Mouse (Mus musculus): ENCODE measurements around the gene Cdk2. TPM values are rescaled to one million over a fixed set of nuclear protein-coding genes. Genes with fewer than 3 reads are reported as not detected.
"Not testable (repeated sequence)": the region's sequence is repeated elsewhere in the genome, so short reads cannot be mapped to it uniquely, and the experiment has no call there.

Gene Cdk2
- polyA plus RNA-seq, 2 experiments: 106 to 132 TPM

DNA sequence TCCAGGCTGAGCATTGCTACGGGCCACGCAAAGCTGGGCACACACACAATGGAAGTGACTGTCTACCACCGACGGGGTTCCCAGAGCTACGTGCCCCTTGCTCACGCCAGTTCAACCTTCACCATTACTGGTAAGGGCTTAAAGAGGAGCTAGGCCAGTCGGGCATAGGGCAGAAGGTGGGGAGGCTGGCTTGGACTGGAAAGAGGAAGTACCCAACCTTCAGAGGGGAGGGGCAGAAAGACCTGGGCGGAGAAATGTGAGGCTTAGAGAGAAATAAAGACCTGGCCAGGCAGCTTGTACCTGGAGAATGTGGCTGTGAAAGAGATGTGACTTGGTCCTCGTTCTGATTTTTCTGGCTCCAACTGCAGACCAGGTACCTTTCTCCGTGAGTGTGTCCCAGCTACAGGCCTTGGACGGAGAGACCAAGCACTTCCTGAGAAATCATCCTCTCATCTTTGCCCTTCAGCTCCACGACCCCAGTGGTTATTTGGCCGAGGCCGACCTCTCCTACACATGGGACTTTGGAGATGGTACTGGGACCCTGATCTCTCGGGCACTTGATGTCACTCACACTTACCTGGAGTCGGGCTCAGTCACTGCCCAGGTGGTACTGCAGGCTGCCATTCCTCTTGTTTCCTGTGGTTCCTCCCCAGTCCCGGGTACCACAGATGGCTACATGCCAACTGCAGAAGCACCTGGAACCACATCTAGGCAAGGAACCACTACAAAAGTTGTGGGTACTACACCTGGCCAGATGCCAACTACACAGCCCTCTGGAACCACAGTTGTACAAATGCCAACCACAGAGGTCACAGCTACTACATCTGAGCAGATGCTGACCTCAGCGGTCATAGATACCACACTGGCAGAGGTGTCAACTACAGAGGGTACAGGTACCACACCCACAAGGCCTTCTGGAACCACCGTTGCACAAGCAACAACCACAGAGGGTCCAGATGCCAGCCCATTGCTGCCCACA lies 11.0 kb upstream of the Cdk2 start:
- no peak for DNase-seq (ENCODE audit: low spot score)

DNA sequence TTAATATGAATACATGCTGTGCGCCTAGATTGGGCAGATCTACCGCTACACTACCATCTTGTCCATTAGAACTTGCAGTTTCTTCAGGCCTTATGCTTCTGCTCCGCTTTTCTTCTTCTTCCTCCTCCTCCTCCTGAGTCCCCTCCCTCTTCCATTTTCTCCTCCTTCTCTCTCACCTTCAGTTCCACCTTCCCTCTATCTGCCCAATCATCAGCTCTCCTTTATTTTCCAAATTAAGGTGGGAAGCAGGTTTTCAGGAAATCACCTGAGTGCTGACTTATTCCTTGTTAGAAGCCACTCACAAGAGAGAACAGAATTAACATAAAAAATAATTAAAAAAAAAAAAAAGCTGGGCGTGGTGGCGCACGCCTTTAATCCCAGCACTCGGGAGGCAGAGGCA lies 6.5 kb upstream of the Cdk2 start:
- 93% methylated on average over 7 of the region's 7 CpGs for WGBS

More for the DNA sequence above, 11.0 kb upstream of the Cdk2 start:
- no peaks in the 10 kb centered on the region for H3K9me3 ChIP-seq (ENCODE audit: control insufficient read depth, low read length)
- no peak overlapping the region for H3K9ac ChIP-seq (ENCODE audit: low read depth, low read length, severe bottlenecking)
- no peaks in the 10 kb centered on the region for H3K4me1 ChIP-seq (ENCODE audit: control insufficient read depth, insufficient read depth, low read length)
- 89% methylated on average over 19 of the region's 19 CpGs for WGBS
- no peak for ATAC-seq (ENCODE audit: low FRiP score, low read depth)
- no peak overlapping the region for H3K27ac ChIP-seq (replicated peaks; ENCODE audit: low read depth, low read length)
- no peaks in the 10 kb centered on the region for H3K36me3 ChIP-seq (ENCODE audit: control insufficient read depth, insufficient read depth, low read length)
- no peaks in the 10 kb centered on the region for H3K27me3 ChIP-seq (ENCODE audit: control insufficient read depth, insufficient read depth, low read length)
- no peak for TF ChIP-seq POLR2A (IDR thresholded peaks at IDR 0.05; ENCODE audit: borderline replicate concordance, extremely low read depth, insufficient read depth, insufficient read length)
- H3K4me3 ChIP-seq (replicated peaks; ENCODE audit: low read length): no peak overlapping the region
- H3K4me2 ChIP-seq (replicated peaks; ENCODE audit: low read depth, low read length, severe bottlenecking): no peak overlapping the region

GRCm38 (mm10) chr10:128705317-128705693 lies 474 bp upstream of the Cdk2 start:
- Histone ChIP-seq H3K4me2 (replicated peaks; ENCODE audit: low read depth, low read length, severe bottlenecking) (peak overlapping the region; percentile 63), H3K27me3 (ENCODE audit: control insufficient read depth, insufficient read depth, low read length) (no peaks in the 10 kb centered on the region), H3K4me3 (replicated peaks; ENCODE audit: low read length) (peak overlapping the region; percentile 66), H3K27ac (replicated peaks; ENCODE audit: low read depth, low read length) (peak overlapping the region; percentile 77), H3K9me3 (ENCODE audit: control insufficient read depth, low read length) (no peaks in the 10 kb centered on the region), H3K4me1 (ENCODE audit: control insufficient read depth, insufficient read depth, low read length) (peaks cover 7% of the 10 kb centered on the region), H3K36me3 (ENCODE audit: control insufficient read depth, insufficient read depth, low read length) (peaks cover 31% of the 10 kb centered on the region), H3K9ac (ENCODE audit: low read depth, low read length, severe bottlenecking) (peak overlapping the region; percentile 31; the same call in 1 of the 2 replicates)
- no peak for TF ChIP-seq POLR2A (IDR thresholded peaks at IDR 0.05; ENCODE audit: borderline replicate concordance, extremely low read depth, insufficient read depth, insufficient read length)
- 14% methylated on average over 11 of the region's 11 CpGs for WGBS
- no peak for DNase-seq (ENCODE audit: low spot score)
- ATAC-seq (ENCODE audit: low FRiP score, low read depth): peak; percentile 18

More for the DNA sequence above, 6.5 kb upstream of the Cdk2 start:
- not testable (repeated sequence) for H3K27ac ChIP-seq (replicated peaks; ENCODE audit: low read depth, low read length); H3K27me3 ChIP-seq (ENCODE audit: control insufficient read depth, insufficient read depth, low read length); DNase-seq (ENCODE audit: low spot score); H3K36me3 ChIP-seq (ENCODE audit: control insufficient read depth, insufficient read depth, low read length); H3K4me1 ChIP-seq (ENCODE audit: control insufficient read depth, insufficient read depth, low read length); H3K4me3 ChIP-seq (replicated peaks; ENCODE audit: low read length); H3K9me3 ChIP-seq (ENCODE audit: control insufficient read depth, low read length); H3K9ac ChIP-seq (ENCODE audit: low read depth, low read length, severe bottlenecking); ATAC-seq (ENCODE audit: low FRiP score, low read depth); H3K4me2 ChIP-seq (replicated peaks; ENCODE audit: low read depth, low read length, severe bottlenecking)

DNA sequence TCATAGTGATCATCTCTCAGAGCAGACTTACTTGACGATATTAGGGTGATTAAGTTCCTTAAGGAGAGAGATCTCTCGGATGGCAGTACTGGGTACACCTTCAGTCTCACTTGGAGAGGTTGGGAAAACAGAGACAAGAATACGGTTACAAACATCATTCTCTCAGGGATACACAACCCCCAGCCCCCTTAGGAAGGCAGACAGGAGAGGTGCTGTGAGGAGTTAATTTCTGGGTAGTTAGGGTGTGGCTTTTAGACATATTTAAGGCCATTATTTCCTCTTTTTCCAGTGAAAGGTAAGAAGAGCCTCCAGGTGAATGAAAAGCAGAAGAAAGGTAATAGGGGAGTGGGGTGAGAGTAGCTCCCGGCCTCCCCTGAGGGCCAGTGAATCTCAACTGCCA lies 936 bp downstream of the Cdk2 start, which contains the start of gene Pmel:
TSS of gene Pmel (plus strand) at position 301 of the 400 bp plus-strand sequence.
- no peak for DNase-seq (ENCODE audit: low spot score)
- 12% methylated on average over 4 of the region's 4 CpGs for WGBS
- no peaks in the 10 kb centered on the region for H3K9me3 ChIP-seq (ENCODE audit: control insufficient read depth, low read length)
- H3K9ac ChIP-seq (ENCODE audit: low read depth, low read length, severe bottlenecking): peak within 1 kb of the TSS; percentile 70
- no peak for TF ChIP-seq POLR2A (IDR thresholded peaks at IDR 0.05; ENCODE audit: borderline replicate concordance, extremely low read depth, insufficient read depth, insufficient read length)
- peak within 1 kb of the TSS; percentile 93 for H3K27ac ChIP-seq (replicated peaks; ENCODE audit: low read depth, low read length)
- peaks cover 44% of the 10 kb centered on the region for H3K36me3 ChIP-seq (ENCODE audit: control insufficient read depth, insufficient read depth, low read length)
- peak within 1 kb of the TSS; percentile 66 for H3K4me3 ChIP-seq (replicated peaks; ENCODE audit: low read length)
- peak within 1 kb of the TSS; percentile 63 for H3K4me2 ChIP-seq (replicated peaks; ENCODE audit: low read depth, low read length, severe bottlenecking)
- H3K4me1 ChIP-seq (ENCODE audit: control insufficient read depth, insufficient read depth, low read length): peaks cover 7% of the 10 kb centered on the region
- no peak for ATAC-seq (ENCODE audit: low FRiP score, low read depth)
- no peaks in the 10 kb centered on the region for H3K27me3 ChIP-seq (ENCODE audit: control insufficient read depth, insufficient read depth, low read length)

- 84% methylated on average over 6 of the region's 6 CpGs for WGBS
- Histone ChIP-seq H3K9ac (ENCODE audit: low read depth, low read length, severe bottlenecking) (no peak overlapping the region), H3K4me3 (replicated peaks; ENCODE audit: low read length) (no peak overlapping the region), H3K4me2 (replicated peaks; ENCODE audit: low read depth, low read length, severe bottlenecking) (no peak overlapping the region), H3K27ac (replicated peaks; ENCODE audit: low read depth, low read length) (no peak overlapping the region), H3K4me1 (ENCODE audit: control insufficient read depth, insufficient read depth, low read length) (peaks cover 7% of the 10 kb centered on the region), H3K9me3 (ENCODE audit: control insufficient read depth, low read length) (no peaks in the 10 kb centered on the region), H3K27me3 (ENCODE audit: control insufficient read depth, insufficient read depth, low read length) (no peaks in the 10 kb centered on the region), H3K36me3 (ENCODE audit: control insufficient read depth, insufficient read depth, low read length) (peaks cover 53% of the 10 kb centered on the region)
- no peak for TF ChIP-seq POLR2A (IDR thresholded peaks at IDR 0.05; ENCODE audit: borderline replicate concordance, extremely low read depth, insufficient read depth, insufficient read length)
- ATAC-seq (ENCODE audit: low FRiP score, low read depth) (no peak), DNase-seq (ENCODE audit: low spot score) (no peak)
These were observed 2.4 kb downstream of the Cdk2 start for GRCm38 (mm10) chr10:128702328-128703007.

All from limb, embryonic 14.5 days (tissue).